Mouse (Mus musculus) B cell, adult 67 days (primary cell): ENCODE results near the gene Vmn2r63. TPM values are rescaled to one million over a fixed set of nuclear protein-coding genes. Genes with fewer than 3 reads are reported as not detected.

Experiments used
- total RNA-seq, 2 experiments: library from RNA; stranded (reverse); gene quantifications; 4 replicates each; pipeline ENCODE4 v1.2.4; 2023

The Vmn2r63 gene
- total RNA-seq, result not detected

DNA sequence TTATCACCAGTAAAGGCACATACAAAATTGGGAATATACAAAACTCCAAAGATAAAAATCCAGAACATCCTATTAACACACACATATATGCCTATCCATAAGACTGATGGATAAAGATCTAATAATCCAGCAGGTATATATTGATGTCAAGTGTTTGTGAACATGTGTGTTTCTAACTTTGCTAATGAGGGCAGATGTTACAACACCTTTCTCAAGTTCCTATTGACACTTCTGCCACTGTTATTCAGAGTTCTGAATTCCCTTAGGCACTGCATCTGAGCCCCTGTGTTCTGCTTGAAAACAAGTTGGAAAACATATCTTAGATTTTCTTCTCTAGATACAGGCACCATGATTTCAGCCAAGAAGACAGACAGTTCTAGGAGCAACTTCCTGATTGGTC is at the start of gene Vmn2r63:
Vmn2r63 (minus strand) TSS at position 101 of the 400 bp plus-strand sequence.

DNA sequence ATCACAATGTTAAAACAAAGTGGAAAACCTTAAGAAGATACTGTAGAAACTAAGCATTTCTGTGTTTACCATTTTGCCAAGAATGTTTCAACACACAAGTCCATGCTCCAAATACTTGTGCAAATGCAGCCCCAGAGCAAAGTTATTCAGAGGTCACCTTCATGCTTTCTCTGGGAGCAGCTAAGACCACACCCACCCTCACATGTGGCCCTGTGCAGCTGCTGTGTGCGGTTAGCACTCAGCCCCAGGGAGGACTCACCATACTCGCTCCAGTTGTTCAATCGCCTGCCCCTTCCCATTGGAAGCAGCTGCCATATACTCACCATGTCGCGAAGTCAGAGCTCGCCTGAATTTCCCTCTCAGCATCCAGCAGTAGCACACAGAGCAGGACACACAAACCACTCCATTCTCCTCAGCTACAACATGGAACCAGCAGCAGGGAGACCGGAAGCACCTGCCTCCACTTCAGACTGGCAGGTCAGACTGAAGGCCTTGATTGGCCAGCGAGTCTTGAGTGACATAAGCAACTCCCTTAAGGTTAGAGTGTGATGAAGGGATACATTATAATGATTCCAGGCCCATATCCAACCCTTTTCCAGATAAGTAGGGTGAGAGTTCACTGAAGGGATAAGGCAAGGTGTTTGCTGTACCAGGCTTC is 66.7 kb downstream of the Vmn2r63 start, which contains the start of gene Gm2381:
Gm2381 (minus strand) TSS at position 434 of the 658 bp plus-strand sequence.

Other genes starting within 250 kb of the Vmn2r63 start
- gene Zfp975, start 241.1 kb downstream of the Vmn2r63 start, total RNA-seq, result 1 to 10 TPM; 4.4 to 4.5 TPM
- gene Gm17067, start 206.8 kb downstream of the Vmn2r63 start, total RNA-seq, result not detected
- not detected for gene Vmn2r62, start 140.3 kb downstream of the Vmn2r63 start, total RNA-seq
- not detected for gene Gm2381, start 66.6 kb downstream of the Vmn2r63 start, total RNA-seq
- not detected for gene Gm9268, start 84.9 kb upstream of the Vmn2r63 start, total RNA-seq
- gene Zfp936, start 180.4 kb upstream of the Vmn2r63 start, total RNA-seq, result not detected